In the genomic region with DNA sequence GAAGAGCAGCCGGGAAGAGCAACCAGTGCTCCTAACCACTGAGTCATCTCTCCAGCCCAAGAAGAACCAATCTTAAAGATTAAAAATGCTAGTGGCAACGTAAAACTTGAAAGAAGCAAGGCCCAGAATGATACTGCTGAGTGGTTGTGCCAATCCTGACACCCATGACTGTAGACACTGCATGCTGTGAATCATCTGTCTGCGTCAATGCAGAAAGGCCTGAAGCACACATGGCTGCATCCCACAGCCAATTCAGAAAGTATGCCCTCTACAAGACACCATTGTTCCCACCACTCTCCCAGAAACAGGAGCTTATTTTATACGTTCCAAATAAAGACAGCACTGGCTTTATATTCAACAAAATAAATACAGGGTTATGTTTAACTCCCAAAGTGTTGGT, we compare ENCODE assay signal across 31 mouse cellular contexts.
"Had no signal": no experiment of that assay in that cellular context is flagged by ENCODE, and none has a peak within 500 bp of the region (broad histone marks: within the 10 kb centered on the region; RNA-seq: fewer than 3 reads in every experiment).

No protein-coding gene starts in this region.

- H3K4me2 ChIP-seq: limb, embryonic 12.5 days; limb, embryonic 13.5 days; limb, embryonic 15.5 days; liver, embryonic 11.5 days; liver, embryonic 12.5 days; liver, embryonic 13.5 days; liver, embryonic 15.5 days; lung, embryonic 14.5 days; lung, embryonic 15.5 days; midbrain, embryonic 12.5 days; midbrain, embryonic 13.5 days; midbrain, embryonic 15.5 days; neural tube, embryonic 12.5 days had no signal

- H3K9ac ChIP-seq: limb, embryonic 12.5 days; limb, embryonic 13.5 days; limb, embryonic 15.5 days; liver, embryonic 12.5 days; liver, embryonic 13.5 days; liver, embryonic 14.5 days; liver, embryonic 15.5 days; liver, postnatal 0 days; lung, embryonic 14.5 days; lung, embryonic 15.5 days; midbrain, embryonic 12.5 days; midbrain, embryonic 13.5 days; midbrain, embryonic 15.5 days; neural tube, embryonic 12.5 days had no signal

- ATAC-seq: liver, embryonic 12.5 days; liver, postnatal 0 days; lung, postnatal 0 days; midbrain, embryonic 13.5 days; midbrain, embryonic 15.5 days; midbrain, embryonic 16.5 days had no signal

- H3K27me3 ChIP-seq: limb, embryonic 12.5 days; limb, embryonic 13.5 days; limb, embryonic 15.5 days; liver, embryonic 12.5 days; liver, embryonic 13.5 days; liver, embryonic 15.5 days; lung, embryonic 15.5 days; megakaryocyte, embryonic 14.5 days; midbrain, embryonic 12.5 days; midbrain, embryonic 13.5 days; midbrain, embryonic 15.5 days; neural tube, embryonic 12.5 days had no signal

- H3K27ac ChIP-seq: left cerebral cortex, adult 2 months; limb, embryonic 10.5 days; limb, embryonic 12.5 days; limb, embryonic 13.5 days; limb, embryonic 15.5 days; liver, embryonic 12.5 days; liver, embryonic 13.5 days; liver, embryonic 14.5 days; liver, embryonic 15.5 days; lung, embryonic 15.5 days; macrophage; midbrain, embryonic 10.5 days; midbrain, embryonic 12.5 days; midbrain, embryonic 13.5 days; midbrain, embryonic 15.5 days; neural tube, embryonic 12.5 days had no signal

- H3K4me1 ChIP-seq: limb, embryonic 10.5 days; limb, embryonic 12.5 days; limb, embryonic 13.5 days; limb, embryonic 15.5 days; liver, embryonic 12.5 days; liver, embryonic 13.5 days; liver, embryonic 15.5 days; lung, embryonic 15.5 days; midbrain, embryonic 10.5 days; midbrain, embryonic 12.5 days; midbrain, embryonic 13.5 days; midbrain, embryonic 15.5 days; neural tube, embryonic 12.5 days had no signal

- H3K9me3 ChIP-seq: limb, embryonic 10.5 days; limb, embryonic 12.5 days; limb, embryonic 13.5 days; limb, embryonic 15.5 days; liver, embryonic 12.5 days; liver, embryonic 13.5 days; liver, embryonic 15.5 days; lung, embryonic 15.5 days; megakaryocyte, embryonic 14.5 days; midbrain, embryonic 10.5 days; midbrain, embryonic 12.5 days; midbrain, embryonic 13.5 days; midbrain, embryonic 15.5 days; neural tube, embryonic 12.5 days had no signal

- H3K4me3 ChIP-seq: left cerebral cortex, adult 2 months; limb, embryonic 10.5 days; limb, embryonic 12.5 days; limb, embryonic 13.5 days; limb, embryonic 15.5 days; liver, embryonic 12.5 days; liver, embryonic 13.5 days; liver, embryonic 15.5 days; lung, embryonic 15.5 days; megakaryocyte, embryonic 14.5 days; midbrain, embryonic 10.5 days; midbrain, embryonic 12.5 days; midbrain, embryonic 13.5 days; midbrain, embryonic 15.5 days; myocyte; neural tube, embryonic 12.5 days had no signal

- DNase-seq: liver; liver, embryonic 13.5 days; liver, postnatal 0 days; lung, adult 18-20 months; lung, adult 2 months; lung, embryonic 14.5 days; lung, postnatal 10 days; lung, postnatal 14 days; lung, postnatal 36 days; lung, postnatal 4 days; midbrain, embryonic 14.5 days had no signal
